Mouse (Mus musculus) forelimb bud, embryonic 11.5 days (tissue): ENCODE measurements around the gene Gkap1.

Experiments used
- DNase-seq: peaks from one replicate; pipeline ENCODE4 v3.0.0-alpha.2; 2012; ENCODE audit warnings: low read depth, low spot score

Gkap1 gene

DNA sequence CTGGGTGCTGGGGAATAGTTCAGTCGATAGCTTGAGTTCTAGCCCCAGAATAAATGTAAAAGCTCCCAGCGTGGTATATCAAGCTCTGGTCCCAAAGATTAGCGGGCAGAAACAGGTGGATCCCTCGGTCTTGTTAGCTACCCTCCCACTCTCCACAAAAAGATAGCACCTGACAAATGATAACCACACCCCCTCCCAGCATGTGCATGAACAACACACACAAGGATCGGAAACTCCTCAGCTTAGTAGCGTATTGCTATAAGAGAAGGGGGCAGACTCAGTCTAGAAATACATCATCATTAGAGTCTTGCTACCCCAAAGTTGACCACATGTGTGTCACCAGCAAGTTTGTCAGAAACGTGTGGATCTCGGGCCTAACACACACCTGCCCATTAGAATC, at the start of gene Gkap1:
Gkap1 (minus strand) TSS at position 101 of the 400 bp plus-strand sequence.
- DNase-seq: no peak

DNA sequence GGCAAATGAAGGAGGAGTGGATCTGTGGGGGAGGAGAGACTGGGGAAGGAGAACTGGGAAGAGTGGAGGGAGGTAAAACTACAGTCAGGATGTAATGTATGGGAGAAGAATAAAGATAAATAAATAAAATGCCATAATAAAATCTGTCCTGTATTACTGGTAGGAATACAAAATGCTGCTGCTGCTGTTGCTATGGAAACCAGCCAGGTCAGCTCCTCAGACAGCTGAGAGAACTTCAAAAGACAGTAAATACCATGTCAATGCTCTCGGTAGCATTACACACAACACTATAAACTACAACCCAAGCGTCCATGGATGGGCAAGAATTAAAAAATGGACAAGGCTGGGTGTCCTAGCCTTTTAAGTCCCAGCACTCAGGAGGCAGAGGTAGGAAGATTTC, 42.3 kb upstream of the Gkap1 start:
- no peak for DNase-seq

DNA sequence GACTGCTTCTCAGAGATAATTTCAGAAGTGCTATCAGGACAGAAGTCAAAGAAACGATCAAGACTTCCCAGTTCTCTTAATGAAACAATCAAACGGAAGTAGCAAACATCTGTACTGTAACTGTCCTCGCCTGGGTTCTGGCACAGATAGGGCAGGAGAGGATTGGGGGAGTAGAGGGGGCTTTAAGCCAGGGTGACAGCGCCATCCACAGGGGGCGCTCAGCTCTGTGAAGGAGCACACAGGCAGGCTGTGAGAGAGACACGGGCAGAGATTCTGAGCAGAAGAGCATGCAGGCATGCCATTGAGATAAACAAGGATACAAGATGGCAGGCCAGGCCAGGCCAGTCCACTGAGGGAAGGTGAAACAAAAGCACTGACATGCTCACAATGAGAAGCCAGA, 39.5 kb upstream of the Gkap1 start:
- no peak for DNase-seq

DNA sequence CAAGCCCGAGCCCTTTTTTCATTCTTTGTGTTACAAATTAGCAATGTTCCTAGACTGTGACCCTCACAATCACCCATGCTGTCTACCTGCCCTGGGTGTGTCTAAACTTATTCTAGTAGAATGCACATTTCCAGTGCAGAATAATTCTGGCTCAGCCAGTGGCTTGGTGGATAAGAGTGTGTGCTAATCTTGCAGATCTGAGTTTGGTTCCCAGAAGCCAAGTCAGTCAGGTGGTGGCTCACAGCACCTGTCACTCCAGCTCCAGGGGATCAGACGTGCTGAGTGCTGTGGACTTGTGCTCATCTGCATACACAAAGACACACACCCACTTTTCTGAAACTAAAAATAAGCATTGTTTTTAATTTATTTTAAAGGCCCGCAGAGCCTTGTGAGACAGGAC, 38.3 kb upstream of the Gkap1 start:
- DNase-seq: no peak

DNA sequence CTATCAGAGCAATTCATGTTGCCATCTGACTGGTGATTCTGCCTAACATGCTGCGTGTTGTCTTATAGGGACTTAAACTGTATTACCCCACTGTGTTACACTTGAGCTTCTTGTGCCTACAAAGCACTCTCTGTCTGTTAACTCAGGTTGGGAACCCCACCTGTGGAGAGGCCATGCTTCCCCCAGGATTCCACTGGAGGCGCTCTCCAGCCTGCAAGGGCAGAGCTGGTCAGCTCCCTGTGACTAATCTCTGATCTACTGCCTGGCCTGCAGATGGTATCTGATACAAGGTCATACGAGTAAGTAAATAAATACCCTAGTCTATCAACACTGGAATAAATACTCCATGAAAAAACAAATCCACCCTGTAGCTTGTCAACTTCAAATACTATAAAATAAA, 35.9 kb upstream of the Gkap1 start:
- DNase-seq: no peak

DNA sequence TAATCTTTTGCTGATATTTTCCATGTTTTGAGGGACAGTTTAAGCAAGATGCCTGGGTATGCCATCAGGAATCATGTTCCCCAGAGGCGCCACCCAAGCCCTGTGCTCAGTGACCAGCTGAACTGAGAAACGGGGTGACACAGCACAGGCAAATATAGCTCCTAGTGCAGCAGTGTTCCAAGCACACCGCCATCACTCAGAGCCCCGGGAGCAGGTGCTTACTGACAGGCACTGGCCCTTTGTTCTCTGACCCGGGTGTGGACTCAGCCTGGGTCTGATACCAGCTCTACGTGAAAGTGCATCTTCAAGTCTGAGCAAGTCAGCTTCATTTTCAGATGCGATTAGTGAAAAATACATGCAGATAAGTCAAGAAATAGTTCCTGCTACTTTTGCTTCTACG, 34.0 kb upstream of the Gkap1 start:
- no peak for DNase-seq

DNA sequence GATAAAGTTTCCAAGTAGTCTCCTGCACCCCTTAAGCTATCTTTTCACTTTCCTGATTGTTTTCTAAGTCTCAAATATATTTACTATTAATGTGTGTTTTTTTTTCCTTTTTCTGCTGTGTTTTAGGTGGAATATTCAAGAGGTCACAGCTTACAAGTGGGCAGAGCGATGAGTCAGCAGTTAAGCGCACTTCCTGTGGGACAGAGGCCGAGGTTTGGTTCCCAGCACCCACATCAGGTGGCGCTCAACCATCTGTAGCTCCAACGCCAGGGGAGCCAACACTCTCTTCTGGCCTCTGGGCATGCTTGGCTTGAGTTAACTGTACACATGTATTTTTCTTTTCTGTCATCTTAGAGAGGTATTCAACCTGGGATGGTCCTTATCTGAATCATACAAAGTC, 32.0 kb upstream of the Gkap1 start:
- no peak for DNase-seq

DNA sequence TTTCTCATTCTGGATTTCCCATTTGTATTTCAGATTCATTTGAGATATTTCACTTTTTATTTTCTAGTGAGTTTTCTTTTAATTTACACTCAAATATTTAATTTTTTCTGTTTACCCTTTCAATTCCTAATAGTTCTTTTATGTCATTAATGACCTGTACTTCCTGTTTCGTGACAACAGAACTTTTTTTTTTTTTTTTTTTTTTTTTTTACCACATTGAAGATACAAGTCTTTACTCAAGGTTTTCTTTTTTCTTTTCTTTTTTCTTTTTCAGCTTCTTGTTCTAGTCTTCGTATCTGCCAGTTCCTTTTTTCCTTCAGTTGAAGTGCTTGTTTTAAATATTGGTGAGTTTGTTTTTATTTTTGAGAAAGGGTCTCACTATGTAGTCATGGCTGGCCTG, 29.7 kb upstream of the Gkap1 start:
- no peak for DNase-seq

DNA sequence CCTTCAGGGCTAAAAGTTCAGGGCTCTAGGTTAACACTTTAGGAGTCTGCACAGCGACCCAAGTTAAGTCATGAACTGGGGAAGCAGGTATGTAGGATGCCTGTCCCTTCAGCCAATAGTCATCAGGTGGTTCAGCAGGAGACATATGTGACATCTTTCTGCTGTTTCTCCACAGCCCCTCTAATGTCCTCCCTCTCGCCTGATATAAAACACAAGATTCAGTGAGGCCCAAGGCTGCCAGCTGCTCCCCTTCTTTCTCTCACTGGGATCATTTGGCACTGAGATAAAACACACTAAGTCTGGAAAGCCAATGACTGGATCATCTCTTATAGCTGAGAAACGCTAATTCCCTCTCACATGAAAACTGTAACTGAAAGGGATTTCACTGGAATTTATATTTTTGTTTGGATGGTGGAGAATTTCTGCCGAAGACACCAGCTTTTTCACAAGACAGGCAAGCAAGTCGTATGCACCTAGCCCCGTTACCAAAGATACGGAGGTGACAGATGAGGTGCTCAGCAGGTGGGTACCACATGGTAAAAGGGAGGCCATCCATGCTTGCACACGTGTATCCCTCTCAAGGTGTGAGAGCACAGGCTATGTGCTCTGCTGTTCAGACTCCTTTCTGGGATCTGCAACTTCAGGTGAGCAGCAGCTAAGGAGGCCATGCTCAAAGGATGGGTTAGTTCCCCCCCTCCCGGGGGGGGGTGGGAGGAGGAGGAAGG, 27.1 kb upstream of the Gkap1 start:
- no peak for DNase-seq

DNA sequence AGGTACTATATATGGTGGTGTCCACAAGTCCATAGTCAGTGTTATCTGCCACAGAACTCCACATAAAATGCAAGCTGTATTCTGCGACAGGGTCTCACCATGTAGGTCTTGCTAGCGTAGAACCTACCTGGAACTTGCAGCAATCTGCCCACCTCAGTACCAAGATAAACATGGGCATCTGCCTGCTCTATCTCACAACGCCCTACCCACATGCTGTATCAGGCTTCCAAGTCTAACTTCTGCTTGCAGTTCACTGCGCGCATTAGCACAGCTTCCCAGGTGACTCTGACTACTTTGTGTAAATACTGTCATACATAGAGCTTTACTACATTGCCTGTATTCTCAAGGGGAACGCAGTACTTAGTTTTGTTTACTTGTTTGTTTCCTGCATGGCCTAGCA, 26.5 kb upstream of the Gkap1 start:
- no peak for DNase-seq

DNA sequence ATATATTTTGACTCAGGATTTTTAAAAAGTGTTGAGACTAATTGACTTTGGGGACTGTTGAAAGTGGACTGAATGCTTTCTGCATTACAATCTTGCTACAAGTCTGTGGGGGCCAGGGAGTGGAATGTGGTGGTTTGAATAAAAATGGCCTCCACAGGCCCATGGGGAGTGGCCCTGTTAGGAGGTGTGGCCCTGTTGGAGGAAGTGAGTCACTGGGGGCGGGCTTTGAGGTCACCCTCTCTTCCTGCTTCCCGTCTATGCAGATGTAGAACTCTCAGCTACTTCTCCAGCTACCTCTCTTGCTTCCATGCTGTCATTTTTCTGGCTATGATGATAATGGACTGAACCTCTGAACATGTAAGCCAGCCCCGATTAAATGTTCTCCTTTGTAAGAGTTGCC, 23.3 kb upstream of the Gkap1 start:
- no peak for DNase-seq

DNA sequence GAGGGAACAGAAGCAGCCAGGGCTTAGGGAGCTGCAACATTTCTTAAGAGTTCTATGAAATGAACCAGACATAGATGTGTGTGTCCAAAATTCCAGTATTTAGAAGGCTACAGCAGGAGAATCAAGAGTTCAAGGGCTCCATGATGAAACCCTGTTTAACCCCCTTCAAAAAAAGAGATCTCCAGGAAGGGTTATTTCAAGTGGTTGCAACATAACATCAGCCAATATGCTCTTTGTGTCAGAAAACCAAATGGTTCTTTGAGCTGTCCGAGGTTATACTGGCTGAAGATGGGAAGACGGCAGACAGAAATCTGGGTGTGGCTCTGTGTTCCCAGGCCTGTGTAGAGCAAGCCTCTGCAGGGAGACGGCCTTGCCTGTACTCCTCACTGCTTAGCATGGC, 20.1 kb upstream of the Gkap1 start:
- no peak for DNase-seq

DNA sequence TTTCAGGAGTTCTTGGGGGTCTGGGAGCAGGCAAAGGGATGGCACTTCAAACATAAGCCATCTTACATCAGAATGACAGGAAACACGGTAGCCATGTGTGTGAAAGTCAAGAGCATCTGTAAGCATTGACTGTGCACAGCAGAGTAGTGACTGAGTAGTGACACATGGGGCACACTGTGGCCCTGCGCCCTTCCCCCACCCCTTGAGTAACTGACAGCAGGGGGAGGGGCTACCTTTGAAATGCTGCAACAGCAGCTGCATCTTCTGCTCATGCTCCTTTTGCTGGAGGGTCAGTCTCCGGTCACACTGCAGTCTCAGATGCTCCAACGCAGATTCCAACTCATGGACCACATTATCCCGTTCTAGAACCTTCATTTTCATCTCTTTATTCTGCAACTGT, 17.3 kb upstream of the Gkap1 start:
- no peak for DNase-seq

DNA sequence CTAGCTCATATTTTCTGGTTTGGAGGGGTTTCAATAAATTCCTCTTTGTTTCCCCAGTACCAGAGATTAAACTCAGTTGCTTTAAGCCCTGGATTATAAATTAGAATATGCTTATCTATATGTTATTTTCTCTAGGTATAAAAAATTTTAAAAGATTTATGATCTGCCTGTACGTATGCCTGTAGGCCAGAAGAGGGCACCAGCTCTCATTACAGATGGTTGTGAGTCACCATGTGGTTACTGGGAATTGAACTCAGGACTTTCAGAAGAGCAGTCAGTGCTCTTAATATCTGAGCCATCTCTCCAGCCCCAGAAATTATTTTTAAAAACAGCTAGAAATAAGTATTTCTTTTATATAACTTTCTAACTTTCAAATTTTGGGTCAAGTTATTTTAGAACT, 13.8 kb upstream of the Gkap1 start:
- no peak for DNase-seq

DNA sequence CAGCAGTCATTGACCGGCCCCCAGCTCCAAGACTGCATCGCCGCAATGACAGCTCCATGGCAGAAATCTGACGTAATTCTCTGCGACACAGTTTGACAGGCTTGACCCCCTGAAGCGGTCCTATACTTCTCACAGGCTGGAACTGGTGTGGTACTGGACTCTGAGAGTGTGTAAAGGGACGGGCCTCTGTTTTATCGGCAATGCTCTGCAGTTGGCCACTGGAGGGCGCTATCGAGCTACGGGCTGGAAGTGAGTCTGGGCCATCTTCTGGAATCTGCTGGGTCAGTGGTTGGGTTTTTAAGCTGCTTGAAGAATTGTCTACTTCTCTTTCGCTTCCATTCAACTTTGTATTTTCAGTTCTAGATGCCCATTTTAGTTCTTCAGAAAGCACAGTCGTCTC, 12.3 kb upstream of the Gkap1 start:
- DNase-seq: peak; percentile 80

DNA sequence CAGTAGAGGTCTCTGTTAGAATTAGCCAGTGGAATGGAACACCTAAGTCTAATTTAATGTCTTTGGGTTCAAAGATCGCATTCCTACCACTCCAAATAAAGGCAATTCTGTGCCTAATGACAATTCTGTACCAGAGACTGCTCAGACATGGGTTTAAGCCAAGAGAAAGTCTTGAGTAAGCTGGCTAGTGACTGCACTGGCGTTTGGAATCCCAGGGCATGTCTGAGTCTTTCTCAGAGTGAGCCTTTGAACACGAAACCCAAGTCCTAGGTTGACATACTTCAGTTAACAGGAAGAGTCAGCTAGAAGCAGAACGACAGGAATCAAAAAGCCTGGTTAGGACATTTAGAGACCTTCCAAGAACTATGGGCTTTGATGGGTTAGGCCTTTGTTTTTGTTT, 8.0 kb upstream of the Gkap1 start:
- DNase-seq: no peak

DNA sequence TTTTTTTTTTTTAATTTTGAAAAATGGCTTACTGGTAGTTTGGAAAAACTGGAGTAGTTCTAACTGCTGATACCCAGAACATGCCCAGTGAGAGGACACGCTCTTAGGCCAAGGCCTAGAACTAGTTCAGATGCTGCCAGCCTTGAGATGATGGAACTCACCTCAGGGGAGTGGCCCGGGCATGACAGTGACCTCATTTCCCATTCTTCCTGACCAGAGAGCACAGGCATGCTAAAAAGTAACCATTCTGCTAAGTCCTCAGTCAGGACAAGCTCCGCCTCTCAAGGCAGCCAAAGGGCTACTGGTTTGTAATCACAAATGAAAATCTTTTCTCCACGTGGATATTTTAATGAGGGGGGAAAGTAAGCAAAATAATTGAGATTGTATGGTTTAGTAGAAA, 6.4 kb upstream of the Gkap1 start:
- DNase-seq: no peak

DNA sequence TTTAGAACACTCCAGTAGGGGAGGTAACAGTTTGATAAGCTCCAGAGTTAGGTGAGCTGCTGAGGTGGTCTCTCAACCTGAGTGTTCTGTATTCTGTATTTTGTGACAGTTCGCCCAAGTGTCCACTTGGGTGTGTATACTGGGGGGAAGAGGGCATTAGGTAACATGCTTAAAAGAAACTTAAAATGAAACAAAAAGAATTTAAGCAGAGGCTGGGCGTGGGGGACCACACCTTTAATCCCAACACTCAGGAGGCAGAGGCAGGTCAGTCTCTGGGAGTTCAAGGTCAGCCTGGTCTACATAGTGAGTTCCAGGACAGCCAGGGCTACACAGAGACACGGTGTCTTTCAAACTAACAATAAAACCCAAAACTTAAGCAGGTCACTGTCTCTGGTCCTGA, 5.0 kb upstream of the Gkap1 start:
- DNase-seq: no peak

DNA sequence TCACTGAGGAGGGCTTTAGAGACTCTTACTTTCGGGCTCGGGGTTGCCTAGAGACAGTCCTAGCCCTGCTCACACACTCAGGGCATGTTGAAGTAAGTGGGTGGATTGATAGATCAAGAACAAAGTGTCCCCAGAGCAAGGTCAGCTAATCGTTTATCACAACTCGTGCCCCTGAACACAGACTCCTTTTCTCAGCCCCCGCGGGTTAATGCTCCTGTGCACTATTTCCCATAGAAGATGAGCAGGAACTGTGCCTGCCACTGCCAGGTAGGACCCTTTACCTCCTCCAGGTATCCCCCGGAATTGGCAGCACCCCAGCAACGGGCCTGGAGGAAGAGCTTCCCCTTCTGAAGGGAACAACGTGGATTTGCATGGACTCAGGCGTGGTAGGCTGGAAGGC, 757 bp upstream of the Gkap1 start:
- DNase-seq: no peak

DNA sequence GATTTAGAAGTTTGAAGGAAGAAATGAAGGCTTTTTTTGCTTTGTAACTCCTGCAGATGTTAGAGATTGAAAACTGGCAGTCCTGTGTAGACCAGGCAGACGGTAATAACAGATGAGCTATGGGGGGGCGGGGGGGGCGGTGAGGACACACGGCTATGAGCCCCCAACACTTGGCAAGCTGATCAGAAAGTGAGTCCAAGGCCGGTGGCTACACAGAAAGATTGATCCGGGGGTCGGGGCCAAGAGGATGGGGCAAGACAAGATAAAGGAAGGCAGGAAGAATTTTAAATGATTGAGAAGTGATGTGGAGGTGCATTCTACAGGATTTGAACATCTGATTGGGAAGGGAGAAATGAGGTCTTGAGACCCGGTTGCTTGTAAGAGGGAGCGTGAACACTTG, 423 bp downstream of the Gkap1 start:
- no peak for DNase-seq

DNA sequence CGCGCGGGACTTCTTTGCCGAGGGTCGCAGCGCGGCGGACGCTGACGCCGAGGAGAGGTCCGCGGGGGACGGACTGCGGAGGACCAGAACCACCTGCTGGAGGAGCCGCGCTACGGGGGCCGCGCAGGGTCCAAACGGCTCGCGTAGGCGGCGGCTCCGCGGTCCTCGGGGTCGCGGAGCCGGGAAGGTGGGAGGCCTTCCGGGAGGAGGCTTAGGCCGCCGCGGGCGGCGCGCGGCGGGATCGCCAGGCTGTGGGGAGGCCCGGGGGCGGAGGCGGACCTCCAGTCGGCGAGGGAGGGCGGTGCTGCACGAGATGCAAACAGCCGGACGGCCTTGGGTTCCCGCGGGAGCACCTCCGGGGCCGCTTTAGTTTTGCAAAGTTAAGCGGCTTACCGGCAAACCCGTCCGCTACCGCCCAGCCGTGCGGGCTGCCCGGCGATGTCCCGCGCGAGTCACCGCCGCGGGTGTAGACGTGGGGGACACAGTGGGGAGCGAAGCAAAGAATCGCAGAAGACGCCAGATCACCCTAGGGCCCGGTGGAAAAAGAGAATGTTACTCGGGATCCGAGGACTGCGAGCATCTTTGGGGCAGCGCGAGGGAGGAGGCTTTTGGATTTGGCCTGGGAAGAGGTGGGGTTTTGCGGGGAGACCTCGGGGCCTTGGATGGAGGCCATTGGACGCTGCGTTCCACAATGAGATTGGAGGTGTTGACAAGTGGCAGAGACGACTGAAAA, 1.1 kb downstream of the Gkap1 start:
- peak; percentile 70 for DNase-seq

DNA sequence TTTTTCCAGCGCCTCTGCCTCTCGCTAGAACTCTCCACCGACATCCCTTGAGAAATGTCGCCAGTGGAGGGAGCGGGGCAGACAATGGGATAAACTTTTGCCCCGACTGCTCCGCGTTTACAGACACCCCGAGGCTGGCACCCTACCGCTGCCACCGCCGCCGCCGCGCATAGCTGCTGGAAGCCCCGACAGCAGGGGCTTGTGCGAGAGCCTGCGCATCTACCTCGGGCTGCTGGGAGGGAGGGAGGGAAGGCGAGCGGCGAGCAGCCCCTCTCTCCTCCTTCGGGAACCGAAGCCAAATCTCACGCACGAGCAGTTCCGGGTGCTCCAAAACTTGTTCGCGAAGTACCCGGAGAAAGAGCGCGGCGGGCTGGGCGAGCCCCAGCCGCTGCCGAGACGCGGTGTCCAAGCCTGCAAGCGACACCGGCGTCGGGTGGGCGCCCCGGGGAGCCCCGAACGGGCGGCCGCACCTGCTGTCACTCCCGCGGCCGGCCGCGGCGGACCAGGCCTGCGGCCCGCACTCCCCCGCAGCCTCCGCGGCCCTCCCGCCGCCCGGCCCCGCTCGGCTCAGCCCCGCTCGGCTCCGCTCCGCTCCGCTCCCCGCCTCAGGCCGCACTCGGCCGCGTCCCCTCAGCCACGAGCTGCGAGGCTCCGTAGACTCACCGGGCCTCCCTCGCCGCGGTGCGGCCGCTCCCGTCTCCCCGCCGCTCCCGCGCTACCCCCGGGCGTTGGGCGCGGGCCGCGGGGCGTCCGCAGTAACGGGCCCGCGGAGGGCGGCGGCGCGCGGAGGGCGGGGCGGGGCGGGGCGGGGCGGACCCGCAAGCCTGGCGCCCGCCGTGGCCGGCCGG, 1.9 kb downstream of the Gkap1 start:
- peak; percentile 48 for DNase-seq

DNA sequence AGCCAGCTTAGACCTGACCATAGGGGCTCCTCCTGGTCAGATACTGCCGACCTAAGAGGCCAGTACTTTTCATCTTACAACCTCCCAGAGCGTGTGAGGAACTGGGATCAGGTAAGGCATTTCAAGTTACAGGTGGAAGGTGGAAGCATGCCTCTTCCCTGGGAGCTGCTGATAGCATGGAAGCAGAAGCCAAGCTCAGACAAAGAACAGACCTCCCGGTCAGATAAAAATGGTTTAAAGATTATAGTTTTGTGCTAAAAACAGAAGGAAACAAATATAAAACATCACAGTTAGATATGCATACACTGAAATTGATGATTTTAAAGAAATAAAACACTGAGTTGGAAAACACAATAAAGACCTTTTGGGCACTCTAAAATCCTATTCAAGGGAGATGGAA, 8.6 kb downstream of the Gkap1 start:
- no peak for DNase-seq
